Mouse (Mus musculus): ENCODE results near the gene Med29. TPM values are rescaled to one million over a fixed set of nuclear protein-coding genes. Genes with fewer than 3 reads are reported as not detected.

The Med29 gene
- polyA plus RNA-seq (2012; rRNA removed): 25.6 and 30.8 TPM in 2 replicates

- peak; percentile 84 for DNase-seq (ENCODE audit: low spot score)
Measured at GRCm38 (mm10) chr7:28392429-28393271, at the start of gene Med29, which contains the start of gene Paf1. Gene Med29, minus strand, starts transcription at chr7:28392708. Gene Paf1, plus strand, starts transcription at chr7:28392951.

GRCm38 (mm10) chr7:28441776-28442485, 49.4 kb upstream of the Med29 start:
- no peak for DNase-seq (ENCODE audit: low spot score)

- no peak for DNase-seq (ENCODE audit: low spot score)
Measured at GRCm38 (mm10) chr7:28440739-28441138, 48.2 kb upstream of the Med29 start.

GRCm38 (mm10) chr7:28438771-28439170, 46.3 kb upstream of the Med29 start:
- no peak for DNase-seq (ENCODE audit: low spot score)

- no peak for DNase-seq (ENCODE audit: low spot score)
Measured at GRCm38 (mm10) chr7:28437964-28438363, 45.5 kb upstream of the Med29 start.

GRCm38 (mm10) chr7:28436932-28437570, 44.5 kb upstream of the Med29 start, which contains the start of gene Gmfg:
Gene Gmfg, plus strand, starts transcription at chr7:28437447.
- DNase-seq (ENCODE audit: low spot score): peak; percentile 45

- peak; percentile 98 for DNase-seq (ENCODE audit: low spot score)
Measured at GRCm38 (mm10) chr7:28436271-28436904, 43.9 kb upstream of the Med29 start.

- no peak for DNase-seq (ENCODE audit: low spot score)
Measured at GRCm38 (mm10) chr7:28435660-28436259, 43.3 kb upstream of the Med29 start.

- no peak for DNase-seq (ENCODE audit: low spot score)
Measured at GRCm38 (mm10) chr7:28432252-28432651, 39.7 kb upstream of the Med29 start.

GRCm38 (mm10) chr7:28430512-28430911, 38.0 kb upstream of the Med29 start:
- DNase-seq (ENCODE audit: low spot score): no peak

GRCm38 (mm10) chr7:28427738-28428137, 35.2 kb upstream of the Med29 start:
- DNase-seq (ENCODE audit: low spot score): no peak

GRCm38 (mm10) chr7:28423018-28423417, 30.5 kb upstream of the Med29 start:
- no peak for DNase-seq (ENCODE audit: low spot score)

- no peak for DNase-seq (ENCODE audit: low spot score)
Measured at GRCm38 (mm10) chr7:28419416-28419815, 26.9 kb upstream of the Med29 start.

- DNase-seq (ENCODE audit: low spot score): no peak
Measured at GRCm38 (mm10) chr7:28418096-28418670, 25.7 kb upstream of the Med29 start.

GRCm38 (mm10) chr7:28417368-28417767, 24.9 kb upstream of the Med29 start:
- no peak for DNase-seq (ENCODE audit: low spot score)

- DNase-seq (ENCODE audit: low spot score): no peak
Measured at GRCm38 (mm10) chr7:28412826-28413225, 20.3 kb upstream of the Med29 start.

- no peak for DNase-seq (ENCODE audit: low spot score)
Measured at GRCm38 (mm10) chr7:28410841-28411475, 18.4 kb upstream of the Med29 start.

- DNase-seq (ENCODE audit: low spot score): no peak
Measured at GRCm38 (mm10) chr7:28401942-28402341, 9.4 kb upstream of the Med29 start.

GRCm38 (mm10) chr7:28401030-28401429, 8.5 kb upstream of the Med29 start:
- no peak for DNase-seq (ENCODE audit: low spot score)

GRCm38 (mm10) chr7:28398696-28399340, 6.3 kb upstream of the Med29 start:
- DNase-seq (ENCODE audit: low spot score): no peak
